In genomic region chr4:48279498-48280134, GRCm38 (mm10) we compare ENCODE assay signal across 8 mouse cellular contexts. TPM values are rescaled to one million over a fixed set of nuclear protein-coding genes. Genes with fewer than 3 reads are reported as not detected.
DNase-seq lines count a peak whose midpoint lies in the region; ATAC-seq and TF ChIP-seq lines count a peak whose summit lies in the region.

Gene Erp44, minus strand, starts transcription at chr4:48279558.
Gene Invs, plus strand, starts transcription at chr4:48279760.

- no peaks in the 10 kb centered on the region for H3K9me3 ChIP-seq in ES-E14 (ENCODE audit: control insufficient read depth, insufficient read depth, low read depth, low read length)
- H3K9me3 ChIP-seq in forebrain, embryonic 15.5 days = no peaks in the 10 kb centered on the region

- peak; percentile 96 for DNase-seq in ES-E14 (ENCODE audit: low read depth, low spot score)
- peak; percentile 98 for DNase-seq in cerebellum, adult 11-12 months
- DNase-seq in heart, postnatal 25 days (ENCODE audit: low spot score) = peak; percentile 95
- peak; percentile 96 to 98 for DNase-seq in layer of hippocampus, adult 18-20 months (ENCODE audit: low spot score in 2 of 2)
- DNase-seq in lung, adult 2 months = peak; percentile 92
- DNase-seq in thymus, adult 18-20 months = peak; percentile 90 to 95

- H3K27ac ChIP-seq in ES-E14 (ENCODE audit: insufficient read depth, low read depth, low read length, poor library complexity, severe bottlenecking) = no peak within 1 kb of the TSS
- peak within 1 kb of the TSS; percentile 83 for H3K27ac ChIP-seq in forebrain, embryonic 15.5 days (replicated peaks)

- TF ChIP-seq CTCF in lung, adult 2 months (IDR thresholded peaks at IDR 0.05; ENCODE audit: insufficient read depth, low read length) = no peak

- no peaks in the 10 kb centered on the region for H3K36me3 ChIP-seq in ES-E14 (ENCODE audit: control insufficient read depth, insufficient read depth, low read length, poor library complexity, severe bottlenecking)
- H3K36me3 ChIP-seq in forebrain, embryonic 15.5 days = no peaks in the 10 kb centered on the region

- in situ Hi-C loops in ES-E14 (cut with MboI; ENCODE audit: low sequenced_read_pairs in 2 of 2, unreplicated experiment in 2 of 2) = no loop called here

- TF ChIP-seq POLR2A in lung, adult 2 months (IDR thresholded peaks at IDR 0.05; ENCODE audit: borderline replicate concordance, extremely low read depth, low read depth, low read length) = peak; percentile 56; the same call in 1 of the 2 replicates

- H3K4me2 ChIP-seq in forebrain, embryonic 15.5 days (replicated peaks) = peak within 1 kb of the TSS; percentile 71

- WGBS in forebrain, embryonic 15.5 days = under 1% methylated on average over 41 of the region's 41 CpGs
- under 1% methylated on average over 41 of the region's 41 CpGs for WGBS in lung, adult 2 months

- H3K27me3 ChIP-seq in forebrain, embryonic 15.5 days = no peaks in the 10 kb centered on the region

- intact Hi-C loops in heart, postnatal 25 days (cut with DNase I) = loop anchor here (2.0 kb wide), 1 partner anchor 55 kb away; no protein-coding TSS in a partner anchor

- peaks cover 0 to 2% of the 10 kb centered on the region in 2 experiments; a peak in 1 of 4 replicates for H3K4me1 ChIP-seq in ES-E14 (ENCODE audit: control insufficient read depth in 2 of 2, insufficient read depth in 2 of 2, low read length in 2 of 2, poor library complexity in 1 of 2)
- H3K4me1 ChIP-seq in forebrain, embryonic 15.5 days = peaks cover 13% of the 10 kb centered on the region
- peaks cover 3% of the 10 kb centered on the region; the same call in 1 of the 2 replicates for H3K4me1 ChIP-seq in lung, adult 2 months (ENCODE audit: control insufficient read depth, insufficient read depth, low read length)

- H3K4me3 ChIP-seq in ES-E14 (ENCODE audit: insufficient read depth in 1 of 2, low read depth in 1 of 2, low read length in 2 of 2, poor library complexity in 1 of 2, severe bottlenecking in 1 of 2) = peak within 1 kb of the TSS; percentile 90 to 94
- H3K4me3 ChIP-seq in forebrain, embryonic 15.5 days = peak within 1 kb of the TSS; percentile 82
- H3K4me3 ChIP-seq in lung, adult 2 months (replicated peaks; ENCODE audit: extremely low read depth, low read depth, low read length) = peak within 1 kb of the TSS; percentile 91

- peak within 1 kb of the TSS; percentile 86 for H3K9ac ChIP-seq in ES-E14 (ENCODE audit: insufficient read depth, low read depth, low read length, poor library complexity, severe bottlenecking)
- peak within 1 kb of the TSS; percentile 87 for H3K9ac ChIP-seq in forebrain, embryonic 15.5 days (replicated peaks)

- peak; percentile 100 for ATAC-seq in forebrain, embryonic 15.5 days (replicated peaks)
- ATAC-seq in neutrophil, adult 5-6 weeks (ENCODE audit: extremely low read depth, insufficient number of reproducible peaks, low FRiP score, poor library complexity, severe bottlenecking) = peak; percentile 99

TF ChIP-seq in ES-E14, 5 proteins besides CTCF, POLR2A, EP300 and RAD21:
- TF ChIP-seq CHD2 (IDR thresholded peaks at IDR 0.05; ENCODE audit: low read depth, low read length) (peak; percentile 62; the same call in 1 of the 2 replicates), HCFC1 (IDR thresholded peaks at IDR 0.05; ENCODE audit: borderline replicate concordance, insufficient read depth, low read length) (peak; percentile 99), MAFK (IDR thresholded peaks at IDR 0.05; ENCODE audit: insufficient read depth, low read depth, low read length) (no peak)
TF ChIP-seq in ES-E14: peak in this region for 2.

RNA-seq across cellular contexts. Expression of gene Erp44, which starts in this region (rescaled TPM):
- 39.7 and 47.5 TPM in 2 replicates for total RNA-seq in ES-E14 (2012; rRNA removed)
- 61.4 and 67.0 TPM in 2 replicates for polyA plus RNA-seq in forebrain, embryonic 15.5 days (2015; fragmentation: Nextera tagmentation; extraction: Ambion mirVana)
- 10 to 100 TPM; 32.7 to 33.8 TPM for total RNA-seq in heart, postnatal 25 days (2021)
- 10 to 100 TPM; 36.7 to 38.8 TPM for total RNA-seq in layer of hippocampus, adult 18-20 months (2021)
- 8.6 and 11.9 TPM in 2 replicates for polyA plus RNA-seq in lung, adult 2 months (2012; rRNA removed)
- 53.9 and 59.2 TPM in 2 replicates for total RNA-seq in neutrophil, adult 5-6 weeks (2017)

RNA-seq across cellular contexts. Expression of gene Invs, which starts in this region (rescaled TPM):
- 3.6 and 3.8 TPM in 2 replicates for total RNA-seq in ES-E14 (2012; rRNA removed)
- polyA plus RNA-seq in forebrain, embryonic 15.5 days (2015; fragmentation: Nextera tagmentation; extraction: Ambion mirVana) = 7.2 and 7.4 TPM in 2 replicates
- 1 to 10 TPM; 3.3 to 3.9 TPM for total RNA-seq in heart, postnatal 25 days (2021)
- 10 to 100 TPM; 12.9 to 13.2 TPM for total RNA-seq in layer of hippocampus, adult 18-20 months (2021)
- polyA plus RNA-seq in lung, adult 2 months (2012; rRNA removed) = 3.7 and 4.7 TPM in 2 replicates
- 10.6 and 12.2 TPM in 2 replicates for total RNA-seq in neutrophil, adult 5-6 weeks (2017)
